Mouse (Mus musculus) ES-Bruce4 (cell line): Measurements from ENCODE around the gene Msi2.

Source experiments
- CTCF ChIP-seq: IDR thresholded peaks from one replicate; pipeline ENCODE4 v1.8.1; 2011; ENCODE audit warnings: low read depth, low read length
- EP300 ChIP-seq: IDR thresholded peaks from 2 replicates; pipeline ENCODE4 v1.6.1; 2011; ENCODE audit warnings: low read depth, low read length; ENCODE audit not compliant: insufficient read depth
- POLR2A ChIP-seq: IDR thresholded peaks from one replicate; pipeline ENCODE4 v1.8.1; 2011; ENCODE audit warnings: low read length; ENCODE audit not compliant: insufficient read depth

DNA sequence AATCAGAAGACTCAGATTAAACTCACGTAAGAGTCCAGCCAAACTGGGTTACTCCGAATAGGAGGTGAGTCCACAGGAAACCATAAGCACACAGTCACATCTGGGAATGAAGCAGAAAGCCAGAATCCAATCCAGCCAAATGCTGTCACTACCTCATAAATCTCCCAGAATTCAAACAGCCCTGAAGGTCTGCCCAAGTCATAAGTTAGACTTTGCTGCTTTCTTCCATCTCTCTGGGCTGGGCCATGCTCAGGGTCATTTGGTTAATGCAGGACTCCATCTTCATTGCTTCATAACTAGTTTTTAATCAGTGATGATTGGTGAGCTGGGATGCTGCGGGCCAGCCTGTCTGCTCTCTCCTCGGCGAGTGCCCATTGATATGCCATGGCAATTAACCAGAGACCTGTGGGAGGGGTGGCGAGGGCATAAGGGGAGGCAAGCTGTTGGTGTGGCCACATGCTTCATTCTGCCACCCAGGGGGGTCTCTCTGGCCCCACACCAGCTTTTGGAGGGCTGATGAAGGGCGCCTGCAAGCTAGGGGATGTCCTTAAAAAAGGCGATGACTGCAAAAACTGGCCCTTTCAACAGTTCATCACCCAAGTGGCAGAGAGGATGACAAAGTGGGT lies 385.9 kb downstream of the Msi2 start:
- no peak for TF ChIP-seq CTCF
- TF ChIP-seq POLR2A, result no peak
- TF ChIP-seq EP300, result no peak
